Comparison of ENCODE assay signal across 10 mouse cellular contexts in the genomic region with DNA sequence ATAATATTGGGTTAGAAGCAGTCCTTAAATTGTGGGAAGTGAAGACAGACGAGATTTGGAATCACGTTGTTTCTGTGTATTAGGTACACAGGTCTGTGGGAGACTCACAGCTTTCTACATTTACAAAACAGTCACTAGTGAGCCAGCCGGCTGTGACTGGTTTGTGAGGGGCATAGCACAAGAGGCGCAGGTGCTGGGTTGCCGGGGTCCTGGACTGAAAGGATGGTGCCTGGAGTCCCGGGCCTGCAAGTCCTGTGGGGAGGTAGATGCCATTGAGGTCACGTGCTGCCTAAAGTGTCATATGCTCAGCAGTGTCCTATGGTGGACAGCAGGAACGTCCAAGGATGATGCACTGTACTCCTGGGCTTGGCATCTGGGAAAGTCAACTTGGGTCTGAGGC. TPM values are rescaled to one million over a fixed set of nuclear protein-coding genes. Genes with fewer than 3 reads are reported as not detected.
DNase-seq lines count a peak whose midpoint lies in the region; ATAC-seq and TF ChIP-seq lines count a peak whose summit lies in the region.
"Had no signal": no experiment of that assay in that cellular context is flagged by ENCODE, and none has a peak within 500 bp of the region (broad histone marks: within the 10 kb centered on the region; RNA-seq: fewer than 3 reads in every experiment).

No protein-coding gene starts in this region.

- 0 out of 2 replicates have a peak, but pooled peaks cover 3% of the 10 kb centered on the region for H3K36me3 ChIP-seq in heart, embryonic 14.5 days (ENCODE audit: control insufficient read depth, insufficient read depth, low read length)
- no peaks in the 10 kb centered on the region for H3K36me3 ChIP-seq in lung, postnatal 0 days (ENCODE audit: insufficient read depth, low read length)
- no peaks in the 10 kb centered on the region for H3K36me3 ChIP-seq in liver, embryonic 15.5 days (replicated peaks)

- H3K27ac ChIP-seq in heart, embryonic 14.5 days (replicated peaks in 1 of 2; ENCODE audit: control insufficient read depth in 1 of 2, insufficient read depth in 1 of 2, low read depth in 2 of 2, low read length in 2 of 2), result peak overlapping the region; percentile 51 to 84
- peak overlapping the region; percentile 73 for H3K27ac ChIP-seq in lung, postnatal 0 days (ENCODE audit: low read length)
- peak overlapping the region; percentile 88 for H3K27ac ChIP-seq in liver, embryonic 15.5 days (replicated peaks)

- H3K27me3 ChIP-seq in heart, embryonic 14.5 days (ENCODE audit: control insufficient read depth, insufficient read depth, low read length), result no peaks in the 10 kb centered on the region
- H3K27me3 ChIP-seq in lung, postnatal 0 days (replicated peaks; ENCODE audit: insufficient read depth, low read length), result no peaks in the 10 kb centered on the region
- peaks cover 20% of the 10 kb centered on the region for H3K27me3 ChIP-seq in liver, embryonic 15.5 days

- peaks cover 46 to 73% of the 10 kb centered on the region in 2 experiments for H3K4me1 ChIP-seq in heart, embryonic 14.5 days (ENCODE audit: control insufficient read depth in 2 of 2, insufficient read depth in 2 of 2, low read length in 2 of 2)
- H3K4me1 ChIP-seq in lung, postnatal 0 days (ENCODE audit: insufficient read depth, low read depth, low read length), result peaks cover 42% of the 10 kb centered on the region
- H3K4me1 ChIP-seq in liver, embryonic 15.5 days (replicated peaks), result peaks cover 97% of the 10 kb centered on the region

- TF ChIP-seq EP300 in lung, postnatal 0 days (IDR thresholded peaks at IDR 0.05), result no peak

- ATAC-seq in heart, embryonic 14.5 days (ENCODE audit: insufficient number of reproducible peaks, insufficient read depth, low FRiP score, low read depth), result peak; percentile 31; the same call in 1 of the 2 replicates
- ATAC-seq in lung, postnatal 0 days, result no peak
- peak; percentile 14 for ATAC-seq in liver, embryonic 15.5 days (ENCODE audit: insufficient read depth)

- intact Hi-C loops in heart, postnatal 36 days (cut with DNase I), result no loop called here

- TF ChIP-seq CTCF in lung, postnatal 0 days (IDR thresholded peaks at IDR 0.05), result no peak

- peak overlapping the region; percentile 36 for H3K4me2 ChIP-seq in heart, embryonic 14.5 days (ENCODE audit: low read length)
- H3K4me2 ChIP-seq in lung, postnatal 0 days (replicated peaks; ENCODE audit: low read depth, low read length), result peak overlapping the region; percentile 20; the same call in 1 of the 2 replicates
- peak overlapping the region; percentile 81 for H3K4me2 ChIP-seq in liver, embryonic 15.5 days

- no peak overlapping the region for H3K4me3 ChIP-seq in heart, embryonic 14.5 days (ENCODE audit: control insufficient read depth in 1 of 2, insufficient read depth in 1 of 2, low read depth in 1 of 2, low read length in 2 of 2)
- no peak overlapping the region for H3K4me3 ChIP-seq in lung, postnatal 0 days (ENCODE audit: low read depth, low read length)
- peak overlapping the region; percentile 50 for H3K4me3 ChIP-seq in liver, embryonic 15.5 days (replicated peaks)
- H3K4me3 ChIP-seq: myocyte had no signal

- DNase-seq in heart, postnatal 36 days, result no peak
- no peak for DNase-seq in lung, postnatal 0 days (ENCODE audit: low spot score)
- DNase-seq in lung, postnatal 4 days, result no peak
- peak; percentile 53 for DNase-seq in R1 (ENCODE audit: low read depth, low spot score)
- DNase-seq in frontal cortex, postnatal 25 days (ENCODE audit: low spot score in 2 of 2), result no peak
- DNase-seq in adrenal gland, adult (ENCODE audit: inconsistent age in 2 of 2, low spot score in 1 of 2), result no peak
- DNase-seq: right cerebral cortex, postnatal 14 days had no signal

- H3K9ac ChIP-seq in heart, embryonic 14.5 days (ENCODE audit: low read length), result peak overlapping the region; percentile 31; the same call in 1 of the 2 replicates
- H3K9ac ChIP-seq in lung, postnatal 0 days (replicated peaks; ENCODE audit: low read depth), result no peak overlapping the region
- H3K9ac ChIP-seq in liver, embryonic 15.5 days, result peak overlapping the region; percentile 61

- H3K9me3 ChIP-seq in heart, embryonic 14.5 days (ENCODE audit: control insufficient read depth, low read length), result no peaks in the 10 kb centered on the region
- no peaks in the 10 kb centered on the region for H3K9me3 ChIP-seq in lung, postnatal 0 days (ENCODE audit: low read length)
- H3K9me3 ChIP-seq in liver, embryonic 15.5 days (replicated peaks), result no peaks in the 10 kb centered on the region

- WGBS in heart, embryonic 14.5 days, result 23% methylated on average over 8 of the region's 8 CpGs
- 48% methylated on average over 8 of the region's 8 CpGs for WGBS in lung, postnatal 0 days
- WGBS in liver, embryonic 15.5 days (ENCODE audit: insufficient replicate concordance), result 19% methylated on average over 8 of the region's 8 CpGs

RNA-seq across cellular contexts. Expression of gene Ccdc12, which starts 10.1 kb away (rescaled TPM):
- polyA plus RNA-seq in heart, embryonic 14.5 days (2014; fragmentation: Nextera tagmentation; extraction: Ambion mirVana), result 146 and 147 TPM in 2 replicates
- 10 to 100 TPM; 60.6 to 66.9 TPM for total RNA-seq in heart, postnatal 36 days (2021)
- 180 and 200 TPM in 2 replicates for polyA plus RNA-seq in lung, postnatal 0 days (2015; fragmentation: Nextera tagmentation; extraction: Ambion mirVana)
- 60.9 and 64.9 TPM in 2 replicates for polyA plus RNA-seq in liver, embryonic 15.5 days (2015; fragmentation: Nextera tagmentation; extraction: Ambion mirVana)

RNA-seq across cellular contexts. Expression of gene Nbeal2, which starts 12.4 kb away (rescaled TPM):
- polyA plus RNA-seq in heart, embryonic 14.5 days (2014; fragmentation: Nextera tagmentation; extraction: Ambion mirVana), result 2.4 and 2.7 TPM in 2 replicates
- 10 to 100 TPM in 1 of 2 experiments, 1 to 10 TPM in 1; 9.5 to 11.0 TPM for total RNA-seq in heart, postnatal 36 days (2021)
- 6.2 and 6.6 TPM in 2 replicates for polyA plus RNA-seq in lung, postnatal 0 days (2015; fragmentation: Nextera tagmentation; extraction: Ambion mirVana)
- polyA plus RNA-seq in liver, embryonic 15.5 days (2015; fragmentation: Nextera tagmentation; extraction: Ambion mirVana), result 1.8 and 2.4 TPM in 2 replicates

RNA-seq across cellular contexts. Expression of gene Nradd, which starts 42.1 kb away (rescaled TPM):
- polyA plus RNA-seq in heart, embryonic 14.5 days (2014; fragmentation: Nextera tagmentation; extraction: Ambion mirVana), result 8.4 and 12.2 TPM in 2 replicates
- total RNA-seq in heart, postnatal 36 days (2021), result 1 to 10 TPM in 1 of 2 experiments, under 1 TPM in 1; 0.92 to 1.2 TPM
- 45.2 and 46.6 TPM in 2 replicates for polyA plus RNA-seq in lung, postnatal 0 days (2015; fragmentation: Nextera tagmentation; extraction: Ambion mirVana)
- 1.6 and 2.5 TPM in 2 replicates for polyA plus RNA-seq in liver, embryonic 15.5 days (2015; fragmentation: Nextera tagmentation; extraction: Ambion mirVana)

Comparison
In these comparisons a context has a peak if more than half of its experiments do, and no peak if none do; other contexts are left out.
1. H3K4me2 ChIP-seq: peak in every context shown above with its lines; median percentile 81 in liver, embryonic 15.5 days; 36 in heart, embryonic 14.5 days; 20 in lung, postnatal 0 days.